Mouse (Mus musculus) hindbrain, embryonic 11.5 days (tissue): Measurements from ENCODE around the gene Hmgb1. TPM values are rescaled to one million over a fixed set of nuclear protein-coding genes. Genes with fewer than 3 reads are reported as not detected.

ENCODE experiments used
- ATAC-seq: fragments of 200-750 bp; cut with Nextera tagmentation; 2 replicates; pipeline ENCODE4 v1.8.0; 2017; ENCODE audit warnings: mild to moderate bottlenecking, moderate TSS enrichment, moderate library complexity; ENCODE audit not compliant: low FRiP score
- DNase-seq: peaks from one replicate; pipeline ENCODE4 v3.0.0-alpha.2; 2015; ENCODE audit warnings: low spot score
- H3K27ac ChIP-seq: fragments of 300-500 bp; sonication (generic); 2 replicates; pipeline ENCODE4 v1.5.1; 2014; ENCODE audit warnings: mild to moderate bottlenecking, low read depth, low read length
- H3K27me3 ChIP-seq: fragments of 300-500 bp; sonication (generic); 2 replicates; pipeline ENCODE4 v1.6.1; 2014; ENCODE audit warnings: mild to moderate bottlenecking, low read length, moderate library complexity, mixed read lengths; ENCODE audit not compliant: control insufficient read depth, insufficient read depth
- H3K36me3 ChIP-seq: fragments of 300-500 bp; sonication (generic); 2 replicates; pipeline ENCODE4 v1.6.1; 2014; ENCODE audit warnings: mild to moderate bottlenecking, low read length, moderate library complexity, mixed read lengths; ENCODE audit not compliant: control insufficient read depth, insufficient read depth
- H3K4me1 ChIP-seq: fragments of 300-500 bp; sonication (generic); replicated peaks from 2 replicates; pipeline ENCODE4 v1.6.1; 2014; ENCODE audit warnings: low read length, mixed read lengths; ENCODE audit not compliant: control insufficient read depth, insufficient read depth
- H3K4me2 ChIP-seq: fragments of 300-500 bp; sonication (generic); replicated peaks from 2 replicates; pipeline ENCODE4 v1.6.1; 2014; ENCODE audit warnings: mild to moderate bottlenecking, low read depth, low read length
- H3K4me3 ChIP-seq: fragments of 300-500 bp; sonication (generic); 2 replicates; pipeline ENCODE4 v1.5.1; 2014; ENCODE audit warnings: low read depth, low read length
- H3K9ac ChIP-seq: fragments of 300-500 bp; sonication (generic); 2 replicates; pipeline ENCODE4 v1.6.1; 2014; ENCODE audit warnings: low read depth, low read length
- H3K9me3 ChIP-seq: fragments of 300-500 bp; sonication (generic); 2 replicates; pipeline ENCODE4 v1.6.1; 2016; ENCODE audit warnings: low read length; ENCODE audit not compliant: control insufficient read depth
- WGBS: fragments of 180-500 bp; shearing (Covaris S2); extraction: QIAGEN DNeasy Blood & Tissue Kit; methylation state at CpG from one replicate; pipeline ENCODE4 v1.1.7; 2014; 5-methylcytosine and 5-hydroxymethylcytosine counted together
- polyA plus RNA-seq: library from polyadenylated mRNA; unstranded; fragments of >200 nt; fragmentation: Nextera tagmentation; extraction: Ambion mirVana; gene quantifications from 2 replicates; pipeline ENCODE4 v1.2.1, GENCODE M21; 2014

The Hmgb1 gene
- polyA plus RNA-seq, 1 experiment from 2014 or later, result 1,649 TPM

DNA sequence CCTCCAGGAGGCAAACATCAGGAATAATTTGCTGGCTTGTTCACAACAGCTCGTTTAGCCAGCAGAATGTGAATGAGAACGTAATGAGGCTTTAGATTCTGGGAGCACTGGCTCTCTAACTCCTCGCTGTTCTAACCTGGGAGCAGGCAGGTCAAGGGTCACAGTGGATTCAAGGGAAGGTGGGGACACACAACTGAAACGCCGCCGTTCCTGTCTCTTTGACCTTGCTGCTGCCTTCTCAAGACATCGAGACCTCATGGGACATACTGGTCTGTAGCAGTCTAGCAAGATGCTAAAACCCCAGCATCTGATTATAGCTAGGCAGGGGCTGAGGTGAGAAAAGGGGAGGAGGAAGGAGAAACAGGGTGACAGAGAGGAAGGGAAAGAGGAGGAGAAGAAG, 70.8 kb downstream of the Hmgb1 start:
- Histone ChIP-seq H3K9ac (no peak overlapping the region), H3K9me3 (no peaks in the 10 kb centered on the region), H3K4me1 (no peaks in the 10 kb centered on the region), H3K4me2 (no peak overlapping the region), H3K27me3 (no peaks in the 10 kb centered on the region), H3K4me3 (no peak overlapping the region), H3K27ac (no peak overlapping the region), H3K36me3 (no peaks in the 10 kb centered on the region)
- ATAC-seq (no peak), DNase-seq (no peak)
- WGBS, result 77% methylated on average over 7 of the region's 7 CpGs

DNA sequence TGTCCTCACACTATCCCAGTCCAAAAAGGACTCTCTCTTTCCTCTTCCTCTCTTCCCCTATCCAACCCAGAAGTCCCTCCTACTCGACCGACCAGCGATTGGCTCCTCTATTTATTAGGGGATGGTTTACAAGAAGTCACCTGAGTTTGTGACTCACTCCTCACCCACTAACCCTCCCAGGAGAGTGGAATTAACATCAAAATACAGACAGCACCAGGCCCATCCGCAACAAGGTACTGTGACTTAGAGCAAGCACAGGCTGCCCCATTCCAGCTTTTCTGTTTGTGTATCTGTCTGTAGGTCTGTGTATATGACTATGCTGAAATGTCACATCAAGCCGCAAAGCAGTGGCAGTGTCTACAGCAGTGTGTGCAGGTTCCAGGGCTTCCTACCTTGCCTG, 71.7 kb downstream of the Hmgb1 start:
- WGBS, result 83% methylated on average over 5 of the region's 5 CpGs
- Histone ChIP-seq H3K4me3 (no peak overlapping the region), H3K4me1 (no peaks in the 10 kb centered on the region), H3K27ac (no peak overlapping the region), H3K4me2 (no peak overlapping the region), H3K9me3 (no peaks in the 10 kb centered on the region), H3K9ac (no peak overlapping the region), H3K36me3 (no peaks in the 10 kb centered on the region), H3K27me3 (no peaks in the 10 kb centered on the region)
- DNase-seq, result no peak
- ATAC-seq, result no peak

DNA sequence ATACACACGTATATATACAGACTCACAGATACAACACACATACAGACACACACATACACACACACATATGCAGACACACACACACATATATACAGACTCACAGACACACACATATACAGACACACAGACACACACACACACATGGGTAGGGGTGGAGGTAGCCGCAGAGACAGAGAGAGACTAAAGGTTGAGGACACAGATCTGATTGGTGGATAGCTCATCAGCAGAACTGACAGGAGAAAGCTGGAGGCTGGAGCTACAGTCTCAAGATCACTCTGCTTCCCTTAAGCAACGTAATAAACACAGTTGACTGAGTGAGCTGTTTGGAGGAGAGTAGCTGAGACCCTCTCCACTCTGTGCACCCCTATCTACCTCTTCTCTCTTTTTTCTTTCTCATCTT, 75.1 kb downstream of the Hmgb1 start:
- no peaks in the 10 kb centered on the region for H3K36me3 ChIP-seq
- no peak overlapping the region for H3K4me3 ChIP-seq
- H3K4me1 ChIP-seq, result no peaks in the 10 kb centered on the region
- WGBS, result 85% methylated on average over 3 of the region's 3 CpGs
- ATAC-seq (no peak), DNase-seq (no peak)
- no peaks in the 10 kb centered on the region for H3K27me3 ChIP-seq
- H3K9ac ChIP-seq, result no peak overlapping the region
- H3K4me2 ChIP-seq, result no peak overlapping the region
- no peaks in the 10 kb centered on the region for H3K9me3 ChIP-seq
- no peak overlapping the region for H3K27ac ChIP-seq

DNA sequence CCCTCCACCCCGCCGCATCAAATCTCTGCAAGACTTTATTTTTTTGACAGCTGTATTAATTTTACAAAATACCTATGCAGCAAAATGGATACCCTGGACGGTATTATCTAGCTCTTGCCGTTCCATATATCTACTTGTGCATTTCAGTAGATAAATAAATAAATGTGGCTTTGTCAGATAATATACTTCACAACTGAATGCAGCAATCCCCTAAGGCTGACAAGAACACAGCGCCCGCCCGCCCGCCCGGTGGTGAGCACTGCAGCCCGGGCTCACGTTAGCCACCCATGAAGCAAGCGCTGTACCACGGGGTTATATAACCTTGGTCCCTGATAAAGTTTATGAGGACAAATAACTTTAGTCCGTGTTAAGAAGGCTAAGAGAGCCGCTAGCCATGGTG, 76.1 kb downstream of the Hmgb1 start:
- no peaks in the 10 kb centered on the region for H3K36me3 ChIP-seq
- DNase-seq, result no peak
- H3K4me1 ChIP-seq, result no peaks in the 10 kb centered on the region
- no peaks in the 10 kb centered on the region for H3K9me3 ChIP-seq
- no peak overlapping the region for H3K9ac ChIP-seq
- ATAC-seq, result no peak
- no peak overlapping the region for H3K27ac ChIP-seq
- 93% methylated on average over 15 of the region's 15 CpGs for WGBS
- no peak overlapping the region for H3K4me2 ChIP-seq
- H3K27me3 ChIP-seq, result no peaks in the 10 kb centered on the region
- no peak overlapping the region for H3K4me3 ChIP-seq

DNA sequence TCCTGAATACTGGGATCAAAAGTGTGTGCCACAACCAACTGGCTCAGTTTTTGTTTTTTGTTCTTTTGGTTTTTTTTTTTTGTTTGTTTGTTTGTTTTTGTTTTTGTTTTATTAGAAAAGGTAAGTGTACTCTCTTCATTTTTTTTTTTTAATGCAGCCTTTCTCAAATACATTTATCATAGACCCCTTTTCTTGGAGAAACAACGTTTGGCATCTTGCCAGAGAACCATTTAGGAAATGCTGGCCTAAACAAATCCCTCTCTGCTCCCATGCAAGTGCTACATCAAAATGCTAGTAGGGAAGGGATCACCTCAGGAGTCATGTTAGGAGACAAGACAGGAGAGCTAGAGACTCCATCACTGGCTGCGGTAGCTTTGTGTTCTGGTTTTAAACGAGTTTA, 76.7 kb downstream of the Hmgb1 start:
- DNase-seq (no peak), ATAC-seq (no peak)
- Histone ChIP-seq H3K4me1 (no peaks in the 10 kb centered on the region), H3K36me3 (no peaks in the 10 kb centered on the region), H3K27ac (no peak overlapping the region), H3K9ac (no peak overlapping the region), H3K27me3 (no peaks in the 10 kb centered on the region), H3K4me3 (no peak overlapping the region), H3K9me3 (no peaks in the 10 kb centered on the region), H3K4me2 (no peak overlapping the region)
- WGBS, result 72% methylated on average over 3 of the region's 3 CpGs

DNA sequence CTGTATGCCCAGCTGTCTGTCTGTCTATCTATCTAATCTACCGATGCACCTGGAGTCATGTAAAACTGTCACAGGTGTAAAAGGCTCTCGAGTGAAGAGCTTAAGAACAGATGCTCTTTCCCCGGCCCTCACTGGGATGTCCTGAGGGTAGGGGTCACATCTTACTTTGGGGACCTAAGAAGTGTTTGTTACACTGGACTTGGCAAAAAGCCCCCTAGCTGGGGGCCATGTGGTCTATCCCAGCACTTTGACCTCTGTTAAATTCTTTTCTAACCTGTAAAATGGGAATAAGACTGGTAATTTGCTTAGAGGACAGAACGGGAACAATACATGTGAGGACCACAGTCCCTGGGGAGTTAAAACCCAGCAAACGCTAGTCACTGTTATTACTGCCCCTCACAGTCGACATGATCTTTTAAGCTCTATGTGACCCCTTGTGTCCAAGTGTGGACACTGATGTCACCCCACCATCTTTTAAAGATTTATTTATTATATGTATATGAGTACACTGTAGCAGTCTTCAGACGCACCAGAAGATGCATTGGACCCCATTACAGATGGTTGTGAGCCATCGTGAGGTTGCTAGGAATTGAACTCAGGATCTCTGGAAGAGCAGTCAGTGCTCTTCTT, 80.1 kb downstream of the Hmgb1 start:
- H3K9ac ChIP-seq, result no peak overlapping the region
- no peaks in the 10 kb centered on the region for H3K36me3 ChIP-seq
- no peaks in the 10 kb centered on the region for H3K4me1 ChIP-seq
- H3K27me3 ChIP-seq, result no peaks in the 10 kb centered on the region
- no peak for DNase-seq
- no peaks in the 10 kb centered on the region; the same call in 1 of the 2 replicates for H3K9me3 ChIP-seq
- 87% methylated on average over 8 of the region's 8 CpGs for WGBS
- no peak for ATAC-seq
- H3K27ac ChIP-seq, result no peak overlapping the region
- no peak overlapping the region for H3K4me3 ChIP-seq
- H3K4me2 ChIP-seq, result no peak overlapping the region

DNA sequence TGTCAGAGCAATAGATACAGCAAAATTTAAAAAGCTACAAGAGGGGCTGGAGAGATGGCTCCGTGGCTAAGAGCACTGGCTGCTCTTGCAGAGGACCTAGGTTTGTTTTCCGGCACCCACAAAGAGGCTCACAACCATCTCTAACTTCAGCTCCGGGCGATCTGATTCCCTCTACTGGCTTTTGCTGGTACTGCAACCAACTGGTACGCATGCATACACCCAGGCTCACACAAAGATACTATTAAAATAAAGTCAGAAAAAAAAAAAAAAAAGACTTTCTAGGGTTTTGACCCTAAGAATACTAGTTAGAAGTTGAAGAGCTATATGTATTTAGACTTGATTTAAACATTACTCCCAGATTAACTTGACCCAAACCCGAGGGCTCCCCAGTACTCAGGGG, 82.4 kb downstream of the Hmgb1 start:
- H3K4me3 ChIP-seq, result no peak overlapping the region
- ATAC-seq, result no peak
- WGBS, result 83% methylated on average over 6 of the region's 6 CpGs
- DNase-seq, result no peak
- H3K4me1 ChIP-seq, result no peaks in the 10 kb centered on the region
- H3K9me3 ChIP-seq, result no peaks in the 10 kb centered on the region; the same call in 1 of the 2 replicates
- no peak overlapping the region for H3K27ac ChIP-seq
- no peaks in the 10 kb centered on the region for H3K36me3 ChIP-seq
- no peak overlapping the region for H3K4me2 ChIP-seq
- H3K9ac ChIP-seq, result no peak overlapping the region
- no peaks in the 10 kb centered on the region for H3K27me3 ChIP-seq

DNA sequence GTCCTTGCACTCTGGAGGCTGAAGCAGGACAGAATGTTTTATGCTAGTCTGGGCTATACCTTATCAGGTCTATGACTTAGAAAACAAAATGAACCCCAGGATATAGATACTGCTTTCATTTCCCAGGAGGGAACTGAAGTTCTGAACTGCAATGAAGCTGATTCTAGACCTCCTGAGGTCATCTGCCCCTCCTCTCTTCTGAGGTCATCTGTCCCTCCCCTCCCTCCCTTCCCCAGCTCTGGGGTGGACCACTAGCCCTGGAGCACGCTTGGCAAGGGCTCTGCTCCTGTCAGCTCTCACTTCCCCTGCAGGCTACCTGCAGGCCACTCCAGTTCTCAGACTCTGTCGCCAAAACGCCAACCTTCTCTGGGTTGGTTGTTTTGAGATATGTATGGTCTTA, 84.2 kb downstream of the Hmgb1 start:
- DNase-seq, result no peak
- WGBS, result 63% methylated on average over 3 of the region's 3 CpGs

DNA sequence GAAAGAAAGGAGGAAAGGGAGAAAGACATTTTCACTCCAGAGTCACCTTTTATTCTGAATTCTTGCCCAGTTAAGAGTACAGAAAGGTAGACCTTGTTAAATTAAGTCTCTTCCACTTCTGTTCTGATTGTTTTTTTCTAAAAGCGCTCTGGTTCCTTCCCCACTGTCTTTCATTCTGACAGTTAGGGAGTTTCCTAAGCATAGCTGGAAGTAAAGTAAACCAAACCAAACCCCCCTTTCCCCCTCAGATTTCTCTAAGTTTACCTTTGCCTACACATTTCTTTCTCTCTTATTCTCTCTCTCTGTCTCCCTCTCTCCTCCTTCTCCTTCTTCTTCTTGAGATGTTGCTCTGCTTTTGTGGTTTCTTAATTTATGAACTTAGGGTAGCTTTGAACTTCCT, 85.3 kb downstream of the Hmgb1 start:
- no peaks in the 10 kb centered on the region for H3K36me3 ChIP-seq
- no peak for ATAC-seq
- no peaks in the 10 kb centered on the region for H3K4me1 ChIP-seq
- no peaks in the 10 kb centered on the region; the same call in 1 of the 2 replicates for H3K9me3 ChIP-seq
- no peak overlapping the region for H3K4me2 ChIP-seq
- 84% methylated on average over 1 of the region's 1 CpGs for WGBS
- H3K4me3 ChIP-seq, result no peak overlapping the region
- no peak overlapping the region for H3K9ac ChIP-seq
- DNase-seq, result no peak
- no peaks in the 10 kb centered on the region for H3K27me3 ChIP-seq
- no peak overlapping the region for H3K27ac ChIP-seq

More for the DNA sequence above, 84.2 kb downstream of the Hmgb1 start:
- no peaks in the 10 kb centered on the region for H3K4me1 ChIP-seq
- H3K36me3 ChIP-seq, result no peaks in the 10 kb centered on the region
- no peak overlapping the region for H3K27ac ChIP-seq
- H3K4me3 ChIP-seq, result no peak overlapping the region
- H3K9ac ChIP-seq, result no peak overlapping the region
- no peak for ATAC-seq
- no peaks in the 10 kb centered on the region; the same call in 1 of the 2 replicates for H3K9me3 ChIP-seq
- no peaks in the 10 kb centered on the region for H3K27me3 ChIP-seq
- H3K4me2 ChIP-seq, result no peak overlapping the region
